Mouse (Mus musculus): Measurements from ENCODE around the gene Tmprss6. TPM values are rescaled to one million over a fixed set of nuclear protein-coding genes. Genes with fewer than 3 reads are reported as not detected.

The Tmprss6 gene
- 0.02 and 0.07 TPM in 2 replicates for polyA plus RNA-seq (2012)

DNA sequence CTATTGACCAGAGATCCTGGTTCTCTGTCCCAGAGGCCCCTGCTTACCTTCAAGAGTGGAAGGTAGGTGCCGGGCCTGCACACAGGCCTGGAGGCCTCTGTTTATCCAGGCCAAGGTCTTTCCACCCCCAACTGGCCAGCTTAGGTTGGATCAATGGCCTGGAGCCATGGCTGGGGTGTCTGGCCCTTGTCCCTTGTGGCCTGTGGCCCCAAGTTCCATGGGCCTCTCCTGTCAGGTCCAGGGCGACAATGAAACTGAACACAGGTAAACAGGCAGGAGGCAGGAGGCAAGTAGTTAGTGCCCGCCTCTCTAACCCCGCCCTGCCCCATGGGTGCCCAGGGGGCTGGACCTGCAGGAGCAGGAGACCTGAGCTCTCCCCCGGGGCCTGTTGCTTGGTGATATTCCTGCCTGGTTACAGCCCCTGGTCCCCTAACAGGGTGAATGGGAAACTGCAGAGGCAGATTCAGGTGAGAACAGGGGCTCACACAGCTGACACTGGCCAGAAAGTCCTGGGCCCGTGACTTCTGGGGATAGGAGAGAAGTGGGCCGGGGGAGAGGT is at the start of gene Tmprss6:
Gene Tmprss6 (minus strand): TSS at position 256 of the 559 bp plus-strand sequence.
- H3K9me3 ChIP-seq (ENCODE audit: control insufficient read depth, low read length): no peaks in the 10 kb centered on the region
- peak within 1 kb of the TSS; percentile 29 for H3K4me3 ChIP-seq (replicated peaks)
- TF ChIP-seq TAL1 (IDR thresholded peaks at IDR 0.05; ENCODE audit: low read length) (no peak), GATA1 (IDR thresholded peaks at IDR 0.05; ENCODE audit: low read length) (no peak)
- H3K4me1 ChIP-seq (ENCODE audit: control insufficient read depth): no peaks in the 10 kb centered on the region; the same call in 1 of the 2 replicates
- H3K27me3 ChIP-seq (ENCODE audit: control insufficient read depth): no peaks in the 10 kb centered on the region
- no peaks in the 10 kb centered on the region; the same call in 1 of the 2 replicates for H3K36me3 ChIP-seq (ENCODE audit: control insufficient read depth)

- TF ChIP-seq TAL1 (IDR thresholded peaks at IDR 0.05; ENCODE audit: low read length): no peak
- Histone ChIP-seq H3K27me3 (ENCODE audit: control insufficient read depth) (no peaks in the 10 kb centered on the region), H3K9me3 (ENCODE audit: control insufficient read depth, low read length) (no peaks in the 10 kb centered on the region), H3K36me3 (ENCODE audit: control insufficient read depth) (no peaks in the 10 kb centered on the region), H3K4me1 (ENCODE audit: control insufficient read depth) (no peaks in the 10 kb centered on the region), H3K4me3 (replicated peaks) (no peak overlapping the region)
These were observed 49.8 kb upstream of the Tmprss6 start for GRCm38 (mm10) chr15:78518221-78518620.

DNA sequence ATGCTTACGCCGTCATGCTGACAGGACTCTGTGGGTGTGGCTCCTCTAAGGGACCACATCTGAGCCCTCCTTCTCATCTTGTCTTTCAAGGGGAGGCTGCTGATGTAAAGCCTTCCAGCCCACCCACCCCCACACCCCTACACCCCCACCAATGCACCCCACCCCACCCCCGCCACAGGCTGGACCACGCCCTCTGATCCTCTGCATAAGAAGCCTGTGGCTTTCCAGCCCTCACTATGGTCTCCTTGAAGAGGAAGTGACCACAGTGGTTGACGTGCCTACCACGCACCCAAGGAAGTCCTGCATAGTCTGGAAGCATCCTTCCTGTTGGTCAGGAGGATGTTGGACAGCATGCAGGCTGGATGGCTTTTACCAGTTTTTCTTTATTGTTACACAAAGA is 47.3 kb upstream of the Tmprss6 start:
- TF ChIP-seq GATA1 (IDR thresholded peaks at IDR 0.05; ENCODE audit: low read length) (no peak), TAL1 (IDR thresholded peaks at IDR 0.05; ENCODE audit: low read length) (no peak)
- H3K27me3 ChIP-seq (ENCODE audit: control insufficient read depth): no peaks in the 10 kb centered on the region
- no peaks in the 10 kb centered on the region for H3K9me3 ChIP-seq (ENCODE audit: control insufficient read depth, low read length)
- H3K36me3 ChIP-seq (ENCODE audit: control insufficient read depth): no peaks in the 10 kb centered on the region
- H3K4me3 ChIP-seq (replicated peaks): no peak overlapping the region
- no peaks in the 10 kb centered on the region for H3K4me1 ChIP-seq (ENCODE audit: control insufficient read depth)

- Histone ChIP-seq H3K9me3 (ENCODE audit: control insufficient read depth, low read length) (no peaks in the 10 kb centered on the region), H3K27me3 (ENCODE audit: control insufficient read depth) (no peaks in the 10 kb centered on the region), H3K4me3 (replicated peaks) (no peak overlapping the region), H3K4me1 (ENCODE audit: control insufficient read depth) (no peaks in the 10 kb centered on the region; the same call in 1 of the 2 replicates), H3K36me3 (ENCODE audit: control insufficient read depth) (no peaks in the 10 kb centered on the region)
- TF ChIP-seq GATA1 (IDR thresholded peaks at IDR 0.05; ENCODE audit: low read length) (no peak), TAL1 (IDR thresholded peaks at IDR 0.05; ENCODE audit: low read length) (no peak)
These were observed 46.1 kb upstream of the Tmprss6 start for GRCm38 (mm10) chr15:78514393-78515146.

- Histone ChIP-seq H3K27me3 (ENCODE audit: control insufficient read depth) (no peaks in the 10 kb centered on the region), H3K9me3 (ENCODE audit: control insufficient read depth, low read length) (no peaks in the 10 kb centered on the region), H3K36me3 (ENCODE audit: control insufficient read depth) (no peaks in the 10 kb centered on the region), H3K4me3 (replicated peaks) (no peak overlapping the region), H3K4me1 (ENCODE audit: control insufficient read depth) (no peaks in the 10 kb centered on the region; the same call in 1 of the 2 replicates)
- TF ChIP-seq TAL1 (IDR thresholded peaks at IDR 0.05; ENCODE audit: low read length) (no peak), GATA1 (IDR thresholded peaks at IDR 0.05; ENCODE audit: low read length) (no peak)
These were observed 44.6 kb upstream of the Tmprss6 start for GRCm38 (mm10) chr15:78513019-78513418.

DNA sequence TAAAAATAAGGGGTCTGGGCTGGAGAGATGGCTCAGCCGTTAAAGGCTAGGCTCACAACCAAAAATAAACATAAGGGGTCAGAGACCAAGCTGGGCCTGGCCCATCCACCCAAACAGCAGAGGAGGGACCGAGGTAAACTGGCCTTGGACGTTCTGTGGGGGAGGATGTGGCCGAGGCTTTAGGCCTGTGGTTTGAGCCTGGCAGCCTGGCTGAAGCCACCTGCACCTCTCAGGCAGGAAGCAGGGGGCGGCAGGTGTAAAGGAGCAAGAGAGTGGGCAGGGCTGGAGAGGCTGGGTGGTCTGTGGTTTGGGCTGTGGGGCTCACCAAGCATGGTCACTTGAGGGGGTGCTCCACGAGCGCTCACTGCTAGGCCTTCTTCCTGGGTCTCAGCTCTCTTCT is 43.5 kb upstream of the Tmprss6 start:
- H3K36me3 ChIP-seq (ENCODE audit: control insufficient read depth): no peaks in the 10 kb centered on the region
- H3K27me3 ChIP-seq (ENCODE audit: control insufficient read depth): no peaks in the 10 kb centered on the region
- H3K4me1 ChIP-seq (ENCODE audit: control insufficient read depth): no peaks in the 10 kb centered on the region; the same call in 1 of the 2 replicates
- no peak for TF ChIP-seq TAL1 (IDR thresholded peaks at IDR 0.05; ENCODE audit: low read length)
- no peaks in the 10 kb centered on the region for H3K9me3 ChIP-seq (ENCODE audit: control insufficient read depth, low read length)
- H3K4me3 ChIP-seq (replicated peaks): no peak overlapping the region

DNA sequence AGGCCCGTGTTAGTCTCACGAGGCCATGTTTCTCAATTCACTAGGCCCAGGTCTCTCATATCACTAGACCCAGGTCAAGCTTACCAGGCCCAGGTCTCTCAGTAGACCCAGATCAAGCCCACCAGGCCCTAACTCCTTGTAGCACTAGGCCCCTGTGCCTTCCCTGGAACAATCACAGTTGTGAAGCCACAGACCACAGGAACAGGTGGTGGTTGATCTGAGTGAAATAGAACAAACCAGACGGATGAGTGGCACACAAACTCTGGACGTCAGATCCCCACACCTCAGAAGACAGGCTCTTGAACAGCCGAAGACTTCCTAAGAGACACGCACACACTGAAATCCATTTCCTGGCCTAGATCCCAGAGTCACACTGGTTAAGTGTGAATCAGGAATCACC is 42.3 kb upstream of the Tmprss6 start:
- no peaks in the 10 kb centered on the region for H3K27me3 ChIP-seq (ENCODE audit: control insufficient read depth)
- no peaks in the 10 kb centered on the region for H3K36me3 ChIP-seq (ENCODE audit: control insufficient read depth)
- H3K4me3 ChIP-seq (replicated peaks): no peak overlapping the region
- TF ChIP-seq GATA1 (IDR thresholded peaks at IDR 0.05; ENCODE audit: low read length) (no peak), TAL1 (IDR thresholded peaks at IDR 0.05; ENCODE audit: low read length) (no peak)
- H3K4me1 ChIP-seq (ENCODE audit: control insufficient read depth): no peaks in the 10 kb centered on the region; the same call in 1 of the 2 replicates
- no peaks in the 10 kb centered on the region for H3K9me3 ChIP-seq (ENCODE audit: control insufficient read depth, low read length)

DNA sequence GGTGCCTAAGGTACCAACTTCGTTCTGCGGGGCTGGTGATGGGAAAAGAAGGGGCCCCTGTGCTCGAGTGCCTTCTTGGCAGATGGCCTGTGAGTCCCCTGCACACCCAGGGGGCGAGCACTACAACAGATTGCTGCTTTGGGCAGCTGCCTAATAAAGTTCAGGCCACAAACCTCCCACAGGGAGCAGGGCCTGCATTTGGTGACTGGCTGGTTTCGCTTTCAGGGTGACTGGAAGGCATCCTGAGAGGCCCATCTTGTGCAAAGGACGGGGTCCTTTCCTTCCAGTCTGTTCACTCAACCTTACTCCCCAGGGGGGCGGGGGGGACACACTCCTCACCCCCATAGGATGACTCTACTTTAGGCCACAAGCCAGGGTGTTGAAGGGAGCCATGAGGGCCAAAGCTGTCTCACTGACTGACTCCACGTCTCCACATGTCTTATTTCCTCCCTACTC is 41.7 kb upstream of the Tmprss6 start:
- no peaks in the 10 kb centered on the region for H3K36me3 ChIP-seq (ENCODE audit: control insufficient read depth)
- H3K27me3 ChIP-seq (ENCODE audit: control insufficient read depth): no peaks in the 10 kb centered on the region
- TF ChIP-seq TAL1 (IDR thresholded peaks at IDR 0.05; ENCODE audit: low read length) (no peak), GATA1 (IDR thresholded peaks at IDR 0.05; ENCODE audit: low read length) (no peak)
- H3K4me1 ChIP-seq (ENCODE audit: control insufficient read depth): no peaks in the 10 kb centered on the region; the same call in 1 of the 2 replicates
- H3K4me3 ChIP-seq (replicated peaks): no peak overlapping the region
- no peaks in the 10 kb centered on the region for H3K9me3 ChIP-seq (ENCODE audit: control insufficient read depth, low read length)

GRCm38 (mm10) chr15:78509297-78509899 is 41.0 kb upstream of the Tmprss6 start:
- Histone ChIP-seq H3K4me1 (ENCODE audit: control insufficient read depth) (no peaks in the 10 kb centered on the region; the same call in 1 of the 2 replicates), H3K27me3 (ENCODE audit: control insufficient read depth) (no peaks in the 10 kb centered on the region), H3K36me3 (ENCODE audit: control insufficient read depth) (no peaks in the 10 kb centered on the region), H3K9me3 (ENCODE audit: control insufficient read depth, low read length) (0 out of 2 replicates have a peak, but pooled peaks cover 3% of the 10 kb centered on the region), H3K4me3 (replicated peaks) (no peak overlapping the region)
- TF ChIP-seq TAL1 (IDR thresholded peaks at IDR 0.05; ENCODE audit: low read length): no peak
